Mouse (Mus musculus) Muller cell, postnatal 12 days (primary cell): ENCODE results near the gene Tab1.

ENCODE experiments used
- DNase-seq: peaks from one replicate; pipeline ENCODE4 v3.0.0-alpha.2; 2015; ENCODE audit errors: inconsistent ontology term

Gene Tab1

GRCm38 (mm10) chr15:80163274-80163673 lies 30.3 kb downstream of the Tab1 start:
- DNase-seq: no peak

- DNase-seq: no peak
Measured at GRCm38 (mm10) chr15:80163716-80164115, 30.8 kb downstream of the Tab1 start.

GRCm38 (mm10) chr15:80165396-80165795 lies 32.5 kb downstream of the Tab1 start:
- no peak for DNase-seq

- no peak for DNase-seq
Measured at GRCm38 (mm10) chr15:80169484-80169883, 36.6 kb downstream of the Tab1 start.

- DNase-seq: no peak
Measured at GRCm38 (mm10) chr15:80170357-80170756, 37.4 kb downstream of the Tab1 start.

GRCm38 (mm10) chr15:80171286-80171685 lies 38.4 kb downstream of the Tab1 start:
- no peak for DNase-seq

GRCm38 (mm10) chr15:80171791-80172190 lies 38.9 kb downstream of the Tab1 start:
- DNase-seq: no peak

GRCm38 (mm10) chr15:80173001-80173771 lies 40.3 kb downstream of the Tab1 start, which contains the start of gene Mgat3:
Mgat3 (plus strand) TSS chr15:80173721.
- DNase-seq: peak; percentile 56

GRCm38 (mm10) chr15:80173781-80174597 lies 41.1 kb downstream of the Tab1 start:
- peak; percentile 50 for DNase-seq

- DNase-seq: no peak
Measured at GRCm38 (mm10) chr15:80174598-80174875, 41.6 kb downstream of the Tab1 start.

GRCm38 (mm10) chr15:80175316-80175715 lies 42.4 kb downstream of the Tab1 start:
- DNase-seq: no peak

- no peak for DNase-seq
Measured at GRCm38 (mm10) chr15:80175756-80176155, 42.8 kb downstream of the Tab1 start.

- DNase-seq: no peak
Measured at GRCm38 (mm10) chr15:80181561-80181960, 48.6 kb downstream of the Tab1 start.

- no peak for DNase-seq
Measured at GRCm38 (mm10) chr15:80182072-80182700, 49.3 kb downstream of the Tab1 start.

GRCm38 (mm10) chr15:80188927-80189326 lies 56.0 kb downstream of the Tab1 start:
- no peak for DNase-seq

- no peak for DNase-seq
Measured at GRCm38 (mm10) chr15:80190075-80190474, 57.1 kb downstream of the Tab1 start.

- no peak for DNase-seq
Measured at GRCm38 (mm10) chr15:80191585-80192245, 58.8 kb downstream of the Tab1 start.

GRCm38 (mm10) chr15:80192246-80192585 lies 59.3 kb downstream of the Tab1 start:
- no peak for DNase-seq

- no peak for DNase-seq
Measured at GRCm38 (mm10) chr15:80192847-80193246, 59.9 kb downstream of the Tab1 start.

GRCm38 (mm10) chr15:80199556-80199955 lies 66.6 kb downstream of the Tab1 start:
- peak; percentile 79 for DNase-seq

- no peak for DNase-seq
Measured at GRCm38 (mm10) chr15:80202111-80202775, 69.3 kb downstream of the Tab1 start.

GRCm38 (mm10) chr15:80203406-80203805 lies 70.5 kb downstream of the Tab1 start:
- DNase-seq: no peak
